Mouse (Mus musculus) small intestine, adult 2 months (tissue): Measurements from ENCODE around the gene Ctdnep1.

Source experiments
- CTCF ChIP-seq: fragments of 200-500 bp; IDR thresholded peaks from 2 replicates; pipeline ENCODE4 v1.5.1; 2012; ENCODE audit warnings: low read depth, mild to moderate bottlenecking, control low read depth, inconsistent platforms, low read length, moderate library complexity, mixed read lengths; ENCODE audit not compliant: insufficient replicate concordance, insufficient read length; ENCODE audit errors: extremely low read depth
- POLR2A ChIP-seq: fragments of 200-500 bp; IDR thresholded peaks from 2 replicates; pipeline ENCODE4 v1.6.1; 2012; ENCODE audit warnings: low read depth, mild to moderate bottlenecking, control low read depth, inconsistent platforms, low read length, moderate library complexity

GRCm38 (mm10) chr11:69980196-69981140 is 488 bp upstream of the Ctdnep1 start:
- TF ChIP-seq CTCF (no peak), POLR2A (peak; percentile 97)
